Mouse (Mus musculus): ENCODE data around the gene Rpl36a. TPM values are rescaled to one million over a fixed set of nuclear protein-coding genes. Genes with fewer than 3 reads are reported as not detected.
"Not testable (repeated sequence)": the region's sequence is repeated elsewhere in the genome, so short reads cannot be mapped to it uniquely, and the experiment has no call there.

Rpl36a gene
- 100 to 1,000 TPM; 103 to 104 TPM for total RNA-seq (2021)

- DNase-seq (ENCODE audit: low spot score): peak; percentile 78
- intact Hi-C loops (cut with DNase I): no loop called here
Measured at GRCm38 (mm10) chrX:134585103-134586002, at the start of gene Rpl36a. Gene Rpl36a, plus strand, starts transcription at chrX:134585654.

- intact Hi-C loops (cut with DNase I): loop anchor here (5.0 kb wide), 1 partner anchor 43 kb away; the partner anchor contains the start of gene Btk
- DNase-seq (ENCODE audit: low spot score): not testable (repeated sequence)
Measured at GRCm38 (mm10) chrX:134539795-134540194, 45.7 kb upstream of the Rpl36a start.

DNA sequence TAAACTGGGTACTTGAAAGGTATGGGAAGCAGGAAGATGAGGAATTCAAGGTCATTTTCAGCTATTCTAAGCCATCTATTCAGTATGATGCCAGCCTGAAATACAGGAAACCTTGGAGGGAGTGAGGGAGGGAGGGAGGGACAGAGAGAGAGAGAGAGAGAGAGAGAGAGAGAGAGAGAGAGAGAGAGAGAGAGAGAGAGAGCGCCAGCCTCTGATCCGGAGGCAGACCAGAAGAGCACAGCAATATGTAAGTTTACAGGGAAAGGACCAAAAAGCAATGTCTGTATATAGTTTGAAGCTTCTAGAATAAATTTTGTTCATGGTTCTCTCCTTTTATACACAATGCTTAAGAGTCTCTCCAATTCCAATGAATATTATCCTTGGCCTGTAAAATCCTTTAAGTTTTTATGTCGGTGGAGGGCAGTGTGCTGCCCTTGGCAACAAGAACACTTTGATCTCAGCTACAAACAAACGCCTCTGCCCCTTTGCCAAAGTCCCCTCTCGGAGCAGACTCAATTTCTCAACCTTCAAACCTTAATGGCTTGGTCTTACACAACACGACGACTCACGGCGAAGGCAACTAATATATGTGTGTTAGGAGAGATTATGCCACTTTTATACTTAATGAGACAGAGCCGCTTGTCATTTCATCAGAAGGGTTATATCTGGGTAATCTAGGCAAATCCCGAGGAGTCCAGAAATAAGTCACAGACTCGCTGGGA is 44.9 kb upstream of the Rpl36a start:
- no peak for DNase-seq (ENCODE audit: low spot score)
- intact Hi-C loops (cut with DNase I): loop anchor here (5.0 kb wide), 1 partner anchor 42 kb away; the partner anchor contains the start of gene Btk

DNA sequence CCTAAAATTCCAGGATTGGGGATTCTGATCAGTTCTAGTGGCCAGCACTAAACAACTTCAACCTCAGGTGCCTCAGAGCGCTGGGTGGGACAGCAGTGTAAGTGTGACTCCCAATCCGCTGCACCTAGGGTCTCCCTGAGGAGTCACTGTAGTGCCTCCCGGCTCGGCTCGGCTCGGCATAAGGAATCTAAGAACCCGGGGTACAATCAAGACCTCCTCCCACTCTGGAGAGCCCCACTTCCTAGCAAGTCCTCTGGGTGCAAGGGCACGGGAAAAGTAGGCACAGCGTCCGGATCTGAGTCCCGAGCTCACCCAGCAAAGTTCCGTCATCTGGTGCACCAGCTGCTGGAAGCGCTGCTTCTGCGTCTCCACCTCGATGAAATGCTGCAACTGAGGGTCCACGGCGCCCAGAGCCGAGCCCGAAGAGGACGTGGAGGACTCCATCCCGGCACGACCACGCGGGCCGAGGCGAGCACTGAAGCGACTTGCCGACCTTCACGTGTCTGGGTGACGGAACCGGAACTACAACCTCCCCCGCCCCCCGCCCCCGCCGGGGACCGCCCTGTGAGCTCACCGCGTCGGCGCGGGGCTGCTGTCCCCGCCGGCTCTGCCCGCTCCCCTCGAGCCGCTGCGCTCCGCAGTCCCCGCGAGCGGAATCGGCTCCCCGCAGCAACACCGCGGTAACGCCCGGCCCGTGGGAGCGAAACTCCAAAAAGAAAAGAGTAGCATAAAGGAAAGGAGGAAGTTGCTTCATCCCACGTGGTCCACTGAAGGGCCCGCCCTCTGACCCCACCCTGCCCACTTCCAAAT is 44.1 kb upstream of the Rpl36a start, which contains the start of gene Timm8a1:
Gene Timm8a1, minus strand, starts transcription at position 721 of the 810 bp plus-strand sequence.
- intact Hi-C loops (cut with DNase I): loop anchor here (5.0 kb wide), 1 partner anchor 41 kb away; the partner anchor contains the start of gene Btk
- DNase-seq (ENCODE audit: low spot score): peak; percentile 12

DNA sequence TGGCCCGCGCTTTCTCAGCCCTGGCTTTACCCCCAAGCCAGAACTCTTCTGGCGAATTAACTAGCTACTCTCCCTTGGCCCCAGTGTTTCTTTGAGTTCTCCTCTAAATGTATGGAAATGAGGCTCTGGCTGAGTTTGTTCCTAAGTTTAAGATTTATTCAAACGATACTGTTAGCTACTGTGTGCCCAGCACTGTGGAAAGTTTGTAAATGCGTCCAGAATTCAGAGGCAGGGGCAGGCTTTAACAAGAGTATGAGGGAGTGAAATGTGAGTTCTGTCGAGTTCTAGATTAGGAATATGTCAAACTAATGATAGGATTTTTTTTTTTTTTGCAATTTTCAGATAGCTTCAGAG is 43.5 kb upstream of the Rpl36a start:
- intact Hi-C loops (cut with DNase I): loop anchor here (5.0 kb wide), 1 partner anchor 40 kb away; the partner anchor contains the start of gene Btk
- no peak for DNase-seq (ENCODE audit: low spot score)

- intact Hi-C loops (cut with DNase I): no loop called here
- DNase-seq (ENCODE audit: low spot score): no peak
Measured at GRCm38 (mm10) chrX:134547330-134547729, 38.1 kb upstream of the Rpl36a start.

DNA sequence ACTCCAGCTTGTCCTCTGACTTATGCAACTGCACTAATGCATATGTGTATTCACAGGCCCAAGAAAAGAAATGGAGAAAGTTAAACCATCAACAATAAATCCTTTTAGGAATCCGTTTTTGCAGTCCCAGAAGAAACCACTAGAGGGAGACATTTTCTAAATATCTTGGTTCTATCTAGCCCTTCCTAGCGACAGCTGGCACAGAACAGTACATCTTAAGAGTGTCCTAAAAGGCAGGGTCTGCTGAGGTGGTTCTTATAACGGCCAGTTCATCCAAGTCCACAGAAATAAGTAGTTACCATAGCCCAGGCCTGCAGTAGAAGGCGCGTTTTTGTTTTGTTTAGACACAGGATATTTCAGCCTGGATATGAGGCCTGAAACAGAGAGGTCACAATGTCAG is 34.6 kb upstream of the Rpl36a start:
- intact Hi-C loops (cut with DNase I): no loop called here
- DNase-seq (ENCODE audit: low spot score): no peak

GRCm38 (mm10) chrX:134553326-134553725 is 32.1 kb upstream of the Rpl36a start:
- intact Hi-C loops (cut with DNase I): no loop called here

DNA sequence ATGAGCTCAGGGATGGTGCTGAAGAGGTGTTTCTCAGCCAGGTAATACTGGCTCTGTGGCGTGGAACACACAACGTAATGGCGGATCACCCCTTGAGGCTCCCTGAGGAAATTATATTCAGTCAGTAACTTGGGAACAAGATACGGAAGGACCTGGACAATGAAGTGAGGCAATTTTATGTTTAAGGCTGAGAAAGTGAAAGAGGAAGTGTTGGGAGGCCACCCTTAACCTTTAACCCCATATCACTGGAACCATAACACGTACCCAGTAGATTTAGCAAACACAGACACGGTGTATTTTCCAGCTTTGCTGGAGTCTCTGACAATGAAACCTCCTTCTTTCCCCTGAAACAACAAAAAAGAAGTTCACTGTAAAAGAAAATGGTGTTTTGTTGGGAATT is 31.0 kb upstream of the Rpl36a start:
- intact Hi-C loops (cut with DNase I): no loop called here
- no peak for DNase-seq (ENCODE audit: low spot score)

More at GRCm38 (mm10) chrX:134553326-134553725, 32.1 kb upstream of the Rpl36a start:
- no peak for DNase-seq (ENCODE audit: low spot score)

- intact Hi-C loops (cut with DNase I): no loop called here
- DNase-seq (ENCODE audit: low spot score): no peak
Measured at GRCm38 (mm10) chrX:134564326-134564725, 21.1 kb upstream of the Rpl36a start.

GRCm38 (mm10) chrX:134566536-134567222 is 18.8 kb upstream of the Rpl36a start:
- intact Hi-C loops (cut with DNase I): no loop called here
- no peak for DNase-seq (ENCODE audit: low spot score)

GRCm38 (mm10) chrX:134577896-134578295 is 7.6 kb upstream of the Rpl36a start:
- DNase-seq (ENCODE audit: low spot score): no peak
- intact Hi-C loops (cut with DNase I): no loop called here

- DNase-seq (ENCODE audit: low spot score): no peak
- intact Hi-C loops (cut with DNase I): loop anchor here (5.0 kb wide), 1 partner anchor 38 kb away; the partner anchor contains the start of gene Timm8a1
Measured at GRCm38 (mm10) chrX:134580528-134581305, 4.7 kb upstream of the Rpl36a start.

DNA sequence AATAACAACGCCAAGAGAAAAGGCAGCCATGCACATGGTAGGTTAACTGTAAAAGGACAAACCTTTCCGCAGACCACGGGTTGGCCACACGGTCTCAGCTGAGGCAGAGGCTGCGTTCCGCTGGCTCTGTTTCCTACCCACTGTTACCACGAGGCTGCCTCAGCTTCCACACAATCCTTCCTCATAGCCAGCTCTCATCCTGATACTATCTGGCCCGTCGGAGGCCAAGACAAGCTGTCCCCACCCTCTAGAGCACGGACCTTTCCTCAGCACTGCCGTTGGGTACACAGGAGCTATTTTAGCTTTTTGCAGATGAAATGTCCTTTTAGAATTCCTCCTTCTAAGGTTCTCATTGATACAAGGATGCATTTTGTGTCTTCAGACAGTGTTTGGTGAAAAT is 3.2 kb upstream of the Rpl36a start:
- no peak for DNase-seq (ENCODE audit: low spot score)
- intact Hi-C loops (cut with DNase I): loop anchor here (5.0 kb wide), 1 partner anchor 40 kb away; the partner anchor contains the start of gene Timm8a1

DNA sequence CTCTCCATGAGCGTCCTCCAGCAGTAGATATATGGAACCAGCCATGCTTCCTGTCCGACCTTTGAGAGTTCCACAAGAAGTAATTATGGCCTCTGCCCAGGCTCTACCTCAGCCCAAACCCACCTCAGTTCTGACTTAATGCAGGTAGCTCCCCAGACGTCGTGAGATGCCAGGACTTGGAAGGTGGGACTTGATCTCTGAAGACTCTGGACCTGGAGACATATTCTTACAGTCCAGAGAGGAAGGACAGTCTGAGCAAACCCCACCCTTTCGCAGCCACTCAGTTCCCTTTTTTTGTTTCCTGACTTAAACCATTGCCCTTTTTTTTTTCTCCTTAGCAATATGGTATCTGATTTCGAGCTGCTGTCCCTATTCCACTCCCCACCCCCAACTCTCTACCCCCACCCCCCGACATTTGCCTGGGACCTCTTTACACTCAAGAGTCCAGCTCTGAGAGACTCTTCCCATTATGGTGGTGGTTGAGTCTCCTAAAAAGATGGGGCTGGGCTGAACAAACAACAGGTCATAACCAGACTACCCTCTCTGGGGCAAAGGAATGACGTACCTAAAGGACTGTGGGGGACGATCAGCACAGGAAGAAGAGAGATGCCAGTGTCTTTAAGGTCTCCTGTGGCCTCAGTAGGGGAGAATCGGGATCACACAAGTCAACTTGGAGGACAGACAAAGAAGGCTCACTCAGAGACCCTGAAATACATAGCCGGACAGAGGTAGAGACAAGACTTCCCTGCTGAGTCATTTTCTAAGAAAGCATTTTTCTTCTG is 2.4 kb upstream of the Rpl36a start, which contains the start of gene Btk:
Gene Btk, minus strand, starts transcription at position 683 of the 782 bp plus-strand sequence.
- intact Hi-C loops (cut with DNase I): loop anchor here (5.0 kb wide), 1 partner anchor 41 kb away; the partner anchor contains the start of gene Timm8a1
- no peak for DNase-seq (ENCODE audit: low spot score)

DNA sequence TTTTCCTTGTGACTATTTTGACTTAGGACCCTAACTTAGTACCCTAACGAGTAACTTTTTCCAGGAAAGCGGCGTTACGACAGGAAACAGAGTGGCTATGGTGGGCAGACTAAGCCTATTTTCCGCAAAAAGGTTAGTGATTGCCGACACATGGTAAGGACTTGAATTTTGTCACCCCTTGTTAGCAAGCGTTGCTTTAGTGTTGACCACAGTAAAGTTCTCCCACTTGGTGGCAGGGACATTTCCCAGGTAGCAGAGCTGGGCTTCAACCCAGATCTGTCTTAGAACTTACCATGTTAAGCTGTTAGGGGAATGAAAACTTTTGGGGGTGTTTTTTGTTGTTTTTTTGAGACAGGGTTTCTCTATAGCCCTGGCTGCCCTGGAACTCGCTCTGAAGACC is 993 bp downstream of the Rpl36a start:
- no peak for DNase-seq (ENCODE audit: low spot score)
- intact Hi-C loops (cut with DNase I): no loop called here

GRCm38 (mm10) chrX:134588261-134588660 is 2.8 kb downstream of the Rpl36a start:
- no peak for DNase-seq (ENCODE audit: low spot score)
- intact Hi-C loops (cut with DNase I): no loop called here

All from heart, postnatal 25 days (tissue).